Mouse (Mus musculus) forebrain, embryonic 11.5 days (tissue): ENCODE data around the gene Prl3d2. TPM values are rescaled to one million over a fixed set of nuclear protein-coding genes. Genes with fewer than 3 reads are reported as not detected.
"Not testable (repeated sequence)": the region's sequence is repeated elsewhere in the genome, so short reads cannot be mapped to it uniquely, and the experiment has no call there.

Experiments used
- ATAC-seq: fragments of 200-750 bp; cut with Nextera tagmentation; replicated peaks from 2 replicates; pipeline ENCODE4 v1.8.0; 2017; ENCODE audit warnings: moderate TSS enrichment; ENCODE audit not compliant: low FRiP score
- DNase-seq: peaks from one replicate; pipeline ENCODE4 v3.0.0-alpha.2; 2017; ENCODE audit warnings: low spot score
- H3K27ac ChIP-seq: fragments of 300-500 bp; sonication (generic); 2 replicates; pipeline ENCODE4 v1.5.1; 2014; ENCODE audit warnings: low read depth, low read length
- H3K27me3 ChIP-seq: fragments of 300-500 bp; sonication (generic); 2 replicates; pipeline ENCODE4 v1.6.1; 2014; ENCODE audit warnings: mild to moderate bottlenecking, low read length, mixed read lengths; ENCODE audit not compliant: control insufficient read depth, insufficient read depth
- H3K36me3 ChIP-seq: fragments of 300-500 bp; sonication (generic); 2 replicates; pipeline ENCODE4 v1.6.1; 2014; ENCODE audit warnings: mild to moderate bottlenecking, low read length, moderate library complexity, mixed read lengths; ENCODE audit not compliant: control insufficient read depth, insufficient read depth
- H3K4me1 ChIP-seq: fragments of 300-500 bp; sonication (generic); replicated peaks from 2 replicates; pipeline ENCODE4 v1.6.1; 2014; ENCODE audit warnings: low read length, mixed read lengths; ENCODE audit not compliant: control insufficient read depth, insufficient read depth
- H3K4me2 ChIP-seq: fragments of 300-500 bp; sonication (generic); 2 replicates; pipeline ENCODE4 v1.6.1; 2014; ENCODE audit warnings: low read depth, mild to moderate bottlenecking, low read length, moderate library complexity, mixed read lengths; ENCODE audit not compliant: severe bottlenecking
- H3K4me3 ChIP-seq: fragments of 300-500 bp; sonication (generic); 2 replicates; pipeline ENCODE4 v1.5.1; 2014; ENCODE audit warnings: low read depth, low read length
- H3K9ac ChIP-seq: fragments of 300-500 bp; sonication (generic); 2 replicates; pipeline ENCODE4 v1.6.1; 2014; ENCODE audit warnings: low read length
- H3K9me3 ChIP-seq: fragments of 300-500 bp; sonication (generic); 2 replicates; pipeline ENCODE4 v1.6.1; 2016; ENCODE audit warnings: low read length, mixed read lengths; ENCODE audit not compliant: control insufficient read depth
- WGBS: fragments of 180-500 bp; shearing (Covaris S2); extraction: QIAGEN DNeasy Blood & Tissue Kit; methylation state at CpG from one replicate; pipeline ENCODE4 v1.1.7; 2014; 5-methylcytosine and 5-hydroxymethylcytosine counted together
- polyA plus RNA-seq: library from polyadenylated mRNA; unstranded; fragments of >200 nt; fragmentation: Nextera tagmentation; extraction: Ambion mirVana; gene quantifications from 2 replicates; pipeline ENCODE4 v1.2.1, GENCODE M21; 2014

Prl3d2 gene
- polyA plus RNA-seq, result not detected in 2 replicates

DNA sequence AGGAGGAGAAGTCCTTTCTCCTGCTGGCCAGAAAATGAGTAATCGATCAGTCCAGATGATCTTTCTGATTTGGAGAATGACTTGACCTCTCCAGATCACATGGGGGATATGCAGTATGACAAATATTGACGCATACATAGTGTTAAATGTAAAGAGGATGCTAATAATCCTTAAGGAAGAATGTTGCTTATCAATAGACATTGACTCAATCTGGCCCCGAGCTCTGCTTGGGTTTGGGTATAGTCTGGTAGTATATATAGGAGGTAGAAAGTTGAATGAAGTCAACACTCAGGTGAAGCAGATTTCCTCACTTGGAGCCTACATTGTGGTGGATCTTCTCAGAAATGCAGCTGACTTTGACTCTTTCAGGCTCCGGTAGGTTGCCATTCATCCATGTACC, at the start of gene Prl3d2:
Gene Prl3d2 (plus strand): TSS at position 301 of the 400 bp plus-strand sequence.
- not testable (repeated sequence) for H3K9me3 ChIP-seq, H3K4me2 ChIP-seq, H3K4me3 ChIP-seq, H3K9ac ChIP-seq, ATAC-seq, H3K4me1 ChIP-seq, H3K27ac ChIP-seq, DNase-seq, H3K36me3 ChIP-seq, H3K27me3 ChIP-seq
- 90% methylated on average over 3 of the region's 4 CpGs for WGBS

DNA sequence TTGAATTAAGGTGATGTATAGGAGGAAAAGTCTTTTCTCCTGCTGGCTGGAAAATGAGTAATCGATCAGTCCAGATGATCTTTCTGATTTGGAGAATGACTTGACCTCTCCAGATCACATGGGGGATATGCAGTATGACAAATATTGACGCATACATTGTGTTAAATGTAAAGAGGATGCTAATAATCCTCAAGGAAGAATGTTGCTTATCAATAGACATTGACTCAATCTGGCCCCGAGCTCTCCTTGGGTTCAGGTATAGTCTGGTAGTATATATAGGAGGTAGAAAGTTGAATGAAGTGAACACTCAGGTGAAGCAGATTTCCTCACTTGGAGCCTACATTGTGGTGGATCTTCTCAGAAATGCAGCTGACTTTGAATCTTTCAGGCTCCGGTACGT, 27.6 kb upstream of the Prl3d2 start, which contains the start of gene Prl3d1:
Gene Prl3d1 (plus strand): TSS at position 301 of the 400 bp plus-strand sequence.
- H3K4me2 ChIP-seq, ATAC-seq, H3K9ac ChIP-seq, H3K9me3 ChIP-seq, H3K36me3 ChIP-seq, DNase-seq, H3K4me1 ChIP-seq, H3K4me3 ChIP-seq, H3K27ac ChIP-seq, H3K27me3 ChIP-seq: not testable (repeated sequence)
- 89% methylated on average over 5 of the region's 5 CpGs for WGBS

DNA sequence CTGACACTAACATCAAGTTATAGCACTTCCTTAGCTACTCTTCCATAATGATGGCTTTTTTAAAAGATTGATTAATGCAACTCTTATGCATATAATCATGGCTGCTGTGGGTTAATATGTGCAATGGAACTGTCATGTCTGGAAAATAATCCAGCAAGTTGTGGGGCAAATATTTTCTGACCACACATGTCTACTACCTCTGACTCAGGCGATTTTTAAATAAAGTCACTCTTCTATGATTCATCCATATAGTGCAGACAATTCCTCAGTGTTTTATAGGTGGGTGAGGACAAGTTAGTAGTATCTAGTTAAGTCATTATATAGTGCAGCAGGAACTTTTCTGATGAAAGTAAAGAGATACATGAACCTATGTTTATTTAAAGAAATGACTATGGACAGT, 26.8 kb downstream of the Prl3d2 start:
- Histone ChIP-seq H3K27me3 (no peaks in the 10 kb centered on the region), H3K4me1 (no peaks in the 10 kb centered on the region), H3K4me3 (no peak overlapping the region), H3K9ac (no peak overlapping the region), H3K36me3 (no peaks in the 10 kb centered on the region), H3K27ac (no peak overlapping the region), H3K9me3 (no peaks in the 10 kb centered on the region), H3K4me2 (no peak overlapping the region)
- ATAC-seq, result no peak
- DNase-seq, result no peak
- 74% methylated on average over 1 of the region's 1 CpGs for WGBS

DNA sequence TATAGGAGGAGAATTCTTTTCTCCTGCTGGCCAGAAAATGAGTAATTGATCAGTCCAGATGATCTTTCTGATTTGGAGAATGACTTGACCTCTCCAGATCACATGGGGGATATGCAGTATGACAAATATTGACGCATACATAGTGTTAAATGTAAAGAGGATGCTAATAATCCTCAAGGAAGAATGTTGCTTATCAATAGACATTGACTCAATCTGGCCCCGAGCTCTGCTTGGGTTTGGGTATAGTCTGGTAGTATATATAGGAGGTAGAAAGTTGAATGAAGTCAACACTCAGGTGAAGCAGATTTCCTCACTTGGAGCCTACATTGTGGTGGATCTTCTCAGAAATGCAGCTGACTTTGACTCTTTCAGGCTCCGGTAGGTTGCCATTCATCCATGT, 35.0 kb downstream of the Prl3d2 start, which contains the start of gene Prl3d3:
Gene Prl3d3 (plus strand): TSS at position 301 of the 400 bp plus-strand sequence.
- 69% methylated on average over 2 of the region's 3 CpGs for WGBS
- not testable (repeated sequence) for H3K27ac ChIP-seq, H3K36me3 ChIP-seq, H3K4me2 ChIP-seq, H3K27me3 ChIP-seq, H3K4me3 ChIP-seq, ATAC-seq, DNase-seq, H3K9ac ChIP-seq, H3K9me3 ChIP-seq, H3K4me1 ChIP-seq

Other genes starting within 250 kb of the Prl3d2 start
- not detected in 2 replicates for gene Prl, start 64.1 kb upstream of the Prl3d2 start, polyA plus RNA-seq
- gene Prl3d1, start 27.5 kb upstream of the Prl3d2 start, polyA plus RNA-seq, result not detected in 2 replicates
- gene Prl3d3, start 35.1 kb downstream of the Prl3d2 start, polyA plus RNA-seq, result not detected in 2 replicates
- gene Prl3c1, start 75.0 kb downstream of the Prl3d2 start, polyA plus RNA-seq, result not detected in 2 replicates
- gene Prl3b1, start 120.1 kb downstream of the Prl3d2 start, polyA plus RNA-seq, result 0.43 TPM in 1 of 2 replicates, not detected in the other
- not detected in 2 replicates for gene Prl3a1, start 137.7 kb downstream of the Prl3d2 start, polyA plus RNA-seq
- not detected in 2 replicates for gene Prl6a1, start 190.9 kb downstream of the Prl3d2 start, polyA plus RNA-seq
- gene Prl8a2, start 224.0 kb downstream of the Prl3d2 start, polyA plus RNA-seq, result not detected in 2 replicates